Mouse (Mus musculus) midbrain, embryonic 16.5 days (tissue): Measurements from ENCODE around the gene Mc1r. TPM values are rescaled to one million over a fixed set of nuclear protein-coding genes. Genes with fewer than 3 reads are reported as not detected.

ENCODE experiments used
- ATAC-seq: fragments of 200-750 bp; cut with Nextera tagmentation; 2 replicates; pipeline ENCODE4 v1.8.0; 2017; ENCODE audit warnings: moderate TSS enrichment
- H3K27ac ChIP-seq: fragments of 300-500 bp; sonication (generic); 2 replicates; pipeline ENCODE4 v1.5.1; 2014; ENCODE audit warnings: mild to moderate bottlenecking, low read length, mixed read lengths
- H3K27me3 ChIP-seq: fragments of 300-500 bp; sonication (generic); 2 replicates; pipeline ENCODE4 v1.6.1; 2014; ENCODE audit warnings: low read depth, low read length, mixed read lengths; ENCODE audit not compliant: control insufficient read depth, insufficient read depth
- H3K36me3 ChIP-seq: fragments of 300-500 bp; sonication (generic); 2 replicates; pipeline ENCODE4 v1.6.1; 2014; ENCODE audit warnings: mild to moderate bottlenecking, low read length, moderate library complexity, mixed read lengths; ENCODE audit not compliant: control insufficient read depth, insufficient read depth
- H3K4me1 ChIP-seq: fragments of 300-500 bp; sonication (generic); 2 replicates; pipeline ENCODE4 v1.6.1; 2014; ENCODE audit warnings: mild to moderate bottlenecking, low read length, mixed read lengths; ENCODE audit not compliant: control insufficient read depth, insufficient read depth
- H3K4me2 ChIP-seq: fragments of 300-500 bp; sonication (generic); 2 replicates; pipeline ENCODE4 v1.6.1; 2014; ENCODE audit warnings: mild to moderate bottlenecking, low read length, mixed read lengths
- H3K4me3 ChIP-seq: fragments of 300-500 bp; sonication (generic); 2 replicates; pipeline ENCODE4 v1.5.1; 2014; ENCODE audit warnings: low read depth, mild to moderate bottlenecking, low read length, moderate library complexity, mixed read lengths
- H3K9ac ChIP-seq: fragments of 300-500 bp; sonication (generic); 2 replicates; pipeline ENCODE4 v1.6.1; 2014; ENCODE audit warnings: low read depth, low read length, mixed read lengths
- H3K9me3 ChIP-seq: fragments of 300-500 bp; sonication (generic); replicated peaks from 2 replicates; pipeline ENCODE4 v1.6.1; 2014; ENCODE audit warnings: mild to moderate bottlenecking, low read length, mixed read lengths; ENCODE audit not compliant: control insufficient read depth, poor library complexity, severe bottlenecking
- WGBS: fragments of 180-500 bp; shearing (Covaris S2); extraction: QIAGEN DNeasy Blood & Tissue Kit; methylation state at CpG from one replicate; pipeline ENCODE4 v1.1.7; 2014; 5-methylcytosine and 5-hydroxymethylcytosine counted together
- polyA plus RNA-seq: library from polyadenylated mRNA; unstranded; fragments of >200 nt; fragmentation: Nextera tagmentation; extraction: Ambion mirVana; gene quantifications from 2 replicates; pipeline ENCODE4 v1.2.1, GENCODE M21; 2015

Mc1r gene
- polyA plus RNA-seq, result 0.08 and 0.11 TPM in 2 replicates

DNA sequence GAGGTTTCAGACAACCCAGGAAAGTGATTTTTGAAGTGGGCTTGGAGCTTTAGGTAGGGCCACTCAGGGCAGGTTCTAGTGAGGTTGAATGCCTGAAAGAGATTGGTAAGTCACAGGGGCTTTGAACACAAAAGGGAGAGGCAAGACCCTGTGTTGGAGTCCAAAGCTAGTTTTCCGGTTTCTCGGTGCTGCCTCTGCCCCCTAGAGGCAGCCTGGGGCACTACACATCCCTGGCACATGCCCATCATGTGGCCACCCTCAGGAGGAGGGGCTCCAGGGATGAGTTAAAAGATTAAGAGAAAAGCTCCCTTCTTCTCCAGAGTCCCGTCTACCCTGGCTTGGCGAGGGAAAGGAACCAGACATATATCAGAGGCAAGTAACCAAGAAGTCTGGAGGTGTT, at the start of gene Mc1r:
Gene Mc1r (plus strand): TSS at position 322 of the 400 bp plus-strand sequence.
- H3K36me3 ChIP-seq, result peaks cover 16% of the 10 kb centered on the region
- H3K4me3 ChIP-seq, result no peak within 1 kb of the TSS
- no peaks in the 10 kb centered on the region for H3K27me3 ChIP-seq
- ATAC-seq, result no peak
- WGBS, result 1% methylated on average over 4 of the region's 4 CpGs
- no peak within 1 kb of the TSS for H3K9ac ChIP-seq
- H3K4me2 ChIP-seq, result no peak within 1 kb of the TSS
- peaks cover 24% of the 10 kb centered on the region for H3K4me1 ChIP-seq
- H3K27ac ChIP-seq, result no peak within 1 kb of the TSS
- no peaks in the 10 kb centered on the region for H3K9me3 ChIP-seq

DNA sequence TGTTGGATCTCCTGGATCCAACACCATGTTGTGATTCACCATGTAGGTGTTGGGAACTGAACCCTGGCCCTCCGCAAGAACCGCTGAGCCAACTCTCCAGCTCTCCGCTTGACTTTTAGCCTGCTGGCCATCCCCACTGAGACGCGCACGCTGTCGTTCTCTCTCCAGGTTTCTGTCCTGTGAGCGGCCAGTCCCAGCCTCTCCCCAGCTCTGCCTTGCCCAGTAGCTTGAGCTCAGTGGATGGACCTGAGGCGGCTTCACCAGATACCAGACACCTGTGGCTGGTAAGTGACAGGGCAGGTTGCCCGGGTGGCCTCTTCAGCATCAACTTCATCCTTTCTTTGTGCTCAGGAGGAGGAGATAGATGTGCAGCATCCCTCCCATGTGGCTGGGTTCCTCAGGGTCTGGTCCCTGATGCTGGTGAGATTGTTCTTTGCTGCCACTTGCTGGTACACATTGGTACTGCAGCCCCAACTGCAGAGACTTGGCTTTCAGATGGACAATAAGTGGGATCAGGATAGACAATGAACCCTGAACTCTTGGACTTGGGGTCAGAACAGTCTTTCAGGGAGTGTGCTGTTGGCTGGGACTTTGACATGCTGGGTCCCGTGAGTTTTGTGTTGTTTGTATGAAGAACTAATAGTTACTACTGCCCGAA, 45.7 kb upstream of the Mc1r start:
- H3K9ac ChIP-seq, result no peak overlapping the region

DNA sequence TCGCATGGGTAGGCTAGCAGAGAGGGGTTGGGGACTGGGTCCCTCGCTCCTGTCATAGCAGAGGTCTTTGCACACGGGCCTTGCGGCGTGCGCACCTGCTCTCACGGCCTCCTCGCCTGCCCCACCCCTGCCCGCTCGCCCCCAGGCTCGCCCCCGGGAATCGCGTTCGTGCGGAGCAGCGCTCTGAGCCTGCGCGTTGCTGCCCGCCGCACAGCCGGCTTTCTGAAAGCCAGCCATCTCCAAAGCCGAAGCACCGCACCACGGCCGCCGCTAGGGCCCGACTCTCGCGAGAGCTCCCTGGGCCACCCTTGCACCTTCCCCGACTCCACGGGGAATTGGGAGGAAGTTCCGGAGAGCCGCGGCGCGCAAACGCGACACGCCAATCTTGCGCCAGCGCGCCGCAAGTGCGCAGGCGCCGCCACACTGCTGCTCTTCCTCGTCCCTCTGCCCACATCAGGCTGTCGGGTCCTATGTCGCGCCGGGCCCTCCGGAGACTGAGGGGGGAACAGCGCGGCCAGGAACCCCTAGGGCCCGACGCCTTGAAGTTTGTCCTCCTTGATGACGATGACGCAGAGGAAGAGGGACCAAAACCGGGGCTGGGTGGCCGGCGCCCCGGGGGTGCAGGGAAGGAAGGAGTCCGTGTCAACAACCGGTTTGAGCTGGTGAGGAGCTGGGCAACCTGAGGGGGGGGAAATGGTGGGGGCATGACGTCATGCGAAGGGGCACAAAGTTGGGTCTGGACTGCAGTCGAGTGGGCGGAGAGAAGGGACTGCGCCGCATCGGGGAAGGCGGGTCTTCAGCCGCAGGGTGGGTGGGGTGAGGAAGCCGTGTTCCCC, 33.3 kb upstream of the Mc1r start, which contains the start of gene Tcf25:
Gene Tcf25 (plus strand): TSS at position 351 of the 836 bp plus-strand sequence.
- Histone ChIP-seq H3K27ac (peak within 1 kb of the TSS; percentile 85), H3K9ac (peak within 1 kb of the TSS; percentile 90), H3K4me2 (peak within 1 kb of the TSS; percentile 67), H3K9me3 (no peaks in the 10 kb centered on the region), H3K36me3 (peaks cover 9% of the 10 kb centered on the region), H3K4me3 (peak within 1 kb of the TSS; percentile 76), H3K4me1 (peaks cover 17% of the 10 kb centered on the region), H3K27me3 (no peaks in the 10 kb centered on the region)
- under 1% methylated on average over 75 of the region's 75 CpGs for WGBS
- peak; percentile 95 for ATAC-seq

More for the DNA sequence above, 45.7 kb upstream of the Mc1r start:
- ATAC-seq, result peak; percentile 64; the same call in 1 of the 2 replicates
- no peak overlapping the region for H3K4me2 ChIP-seq
- H3K27me3 ChIP-seq, result no peaks in the 10 kb centered on the region
- no peak overlapping the region for H3K4me3 ChIP-seq
- H3K36me3 ChIP-seq, result peaks cover 32% of the 10 kb centered on the region
- no peaks in the 10 kb centered on the region for H3K4me1 ChIP-seq
- 38% methylated on average over 12 of the region's 12 CpGs for WGBS
- H3K9me3 ChIP-seq, result no peaks in the 10 kb centered on the region
- H3K27ac ChIP-seq, result peak overlapping the region; percentile 51

DNA sequence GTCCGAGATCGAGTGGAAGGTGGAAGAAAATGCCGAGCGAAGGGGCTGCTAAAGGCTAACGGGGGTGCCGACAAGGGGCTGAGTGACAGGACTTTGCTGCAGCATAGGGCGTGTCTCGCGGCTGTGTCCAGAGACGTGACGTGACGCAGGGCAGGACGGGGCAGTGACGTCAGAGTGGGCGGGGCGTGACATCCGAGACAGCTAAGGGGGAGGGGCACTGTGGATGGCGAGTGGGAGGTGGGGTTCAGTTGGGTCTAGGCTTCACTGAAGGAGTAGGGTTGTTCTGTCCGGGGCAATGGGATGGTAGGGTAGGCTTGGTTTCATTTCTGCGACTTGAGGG, 32.7 kb upstream of the Mc1r start:
- 0% methylated on average over 16 of the region's 20 CpGs for WGBS
- peak overlapping the region; percentile 90 for H3K9ac ChIP-seq
- peak overlapping the region; percentile 67 for H3K4me2 ChIP-seq
- peak overlapping the region; percentile 85 for H3K27ac ChIP-seq
- H3K9me3 ChIP-seq, result no peaks in the 10 kb centered on the region
- peaks cover 5% of the 10 kb centered on the region for H3K36me3 ChIP-seq
- H3K27me3 ChIP-seq, result no peaks in the 10 kb centered on the region
- H3K4me1 ChIP-seq, result peaks cover 17% of the 10 kb centered on the region
- ATAC-seq, result peak; percentile 69
- peak overlapping the region; percentile 76 for H3K4me3 ChIP-seq

DNA sequence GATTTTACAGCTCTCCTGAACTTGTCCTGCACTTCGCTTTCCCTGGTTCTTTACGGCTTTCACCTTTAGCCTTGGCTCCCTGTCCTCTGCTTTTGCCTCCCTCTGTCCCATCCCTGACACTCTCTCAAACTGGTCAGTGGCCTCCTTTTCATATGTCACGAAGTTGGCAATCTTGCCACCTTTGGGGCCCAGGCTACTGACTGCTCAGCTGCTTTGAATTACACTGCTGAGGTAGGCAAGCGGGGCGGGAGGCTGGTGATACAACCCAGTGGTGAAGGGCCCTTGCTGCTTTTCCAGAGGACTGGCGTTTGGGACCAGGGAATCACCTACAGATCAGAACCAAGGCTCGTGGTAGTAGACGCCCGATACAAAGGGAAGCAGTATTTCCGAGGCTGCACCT, 31.2 kb upstream of the Mc1r start:
- peaks cover 17% of the 10 kb centered on the region for H3K4me1 ChIP-seq
- ATAC-seq, result no peak
- H3K27me3 ChIP-seq, result no peaks in the 10 kb centered on the region
- no peak overlapping the region for H3K9ac ChIP-seq
- H3K27ac ChIP-seq, result no peak overlapping the region
- WGBS, result 81% methylated on average over 10 of the region's 10 CpGs
- no peak overlapping the region for H3K4me3 ChIP-seq
- H3K4me2 ChIP-seq, result no peak overlapping the region
- no peaks in the 10 kb centered on the region; the same call in 1 of the 2 replicates for H3K36me3 ChIP-seq
- no peaks in the 10 kb centered on the region for H3K9me3 ChIP-seq

DNA sequence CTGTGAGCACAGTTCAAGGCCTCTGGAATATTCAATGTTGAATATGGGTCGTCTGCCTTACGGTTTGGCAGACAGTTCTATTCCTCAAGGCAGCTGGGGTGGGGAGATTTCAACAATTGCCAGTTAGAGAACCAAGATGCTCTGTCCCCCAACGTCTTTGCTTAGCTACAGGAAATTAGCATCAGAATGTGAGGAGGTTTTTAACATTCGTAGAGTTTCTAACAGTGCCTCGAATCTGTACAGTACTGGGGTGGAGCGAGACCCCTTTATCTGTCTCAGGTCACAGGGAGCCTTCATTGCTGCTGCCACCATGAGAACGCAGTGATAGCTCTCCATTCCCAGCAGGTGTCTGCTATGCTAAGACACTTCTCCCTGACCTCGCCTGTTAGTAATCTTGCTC, 30.8 kb upstream of the Mc1r start:
- no peak for ATAC-seq
- no peak overlapping the region for H3K4me3 ChIP-seq
- H3K27ac ChIP-seq, result peak overlapping the region; percentile 22; the same call in 1 of the 2 replicates
- H3K4me2 ChIP-seq, result no peak overlapping the region
- H3K4me1 ChIP-seq, result peaks cover 17% of the 10 kb centered on the region
- WGBS, result 58% methylated on average over 8 of the region's 8 CpGs
- no peaks in the 10 kb centered on the region for H3K9me3 ChIP-seq
- H3K27me3 ChIP-seq, result no peaks in the 10 kb centered on the region
- peaks cover 1% of the 10 kb centered on the region; the same call in 1 of the 2 replicates for H3K36me3 ChIP-seq
- 0 out of 2 replicates have a peak overlapping the region, but pooled peaks have one; percentile 14 for H3K9ac ChIP-seq

DNA sequence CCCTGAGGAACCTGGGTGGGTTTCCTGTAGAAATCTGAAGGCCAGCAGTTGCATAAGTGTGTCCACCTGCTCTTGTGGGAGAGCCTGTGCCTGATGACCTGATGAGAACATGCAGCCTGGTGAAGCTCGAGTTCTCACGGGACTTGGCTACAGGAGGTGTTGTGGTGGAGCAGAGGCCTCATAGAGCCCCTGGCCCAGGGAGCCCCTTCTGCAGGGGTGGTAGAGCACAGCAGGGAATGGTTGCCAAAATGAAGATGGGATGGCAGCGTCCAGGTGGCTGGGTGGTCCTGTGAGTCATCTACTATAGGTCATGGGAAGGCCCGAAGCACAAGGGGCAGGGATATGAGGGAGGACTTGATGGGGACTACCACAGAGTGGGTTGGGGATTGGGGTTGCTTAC, 25.2 kb upstream of the Mc1r start:
- ATAC-seq, result no peak

DNA sequence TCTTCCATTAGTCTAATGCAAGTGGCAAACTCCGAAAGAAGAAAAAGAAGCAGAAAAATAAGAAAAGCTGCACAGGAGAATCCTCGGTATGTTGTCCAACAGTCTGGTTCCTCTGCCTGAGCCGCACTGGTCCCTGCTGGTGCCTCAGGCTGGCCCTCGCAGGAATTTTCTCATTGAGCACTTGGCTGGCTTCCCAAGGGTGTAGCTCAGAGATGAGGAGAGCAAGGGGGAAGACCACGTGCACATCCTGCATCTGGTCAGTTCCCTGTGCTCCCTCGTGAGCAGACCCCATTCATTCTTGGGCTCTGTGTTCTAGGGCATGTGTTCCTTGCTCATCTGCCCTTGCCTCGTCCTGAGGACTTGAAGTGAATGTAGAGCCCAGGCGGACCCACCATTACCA, 24.4 kb upstream of the Mc1r start:
- Histone ChIP-seq H3K4me1 (no peaks in the 10 kb centered on the region), H3K4me3 (no peak overlapping the region), H3K27me3 (no peaks in the 10 kb centered on the region), H3K9me3 (no peaks in the 10 kb centered on the region), H3K27ac (no peak overlapping the region), H3K36me3 (peaks cover 47% of the 10 kb centered on the region), H3K9ac (no peak overlapping the region), H3K4me2 (no peak overlapping the region)
- WGBS, result 92% methylated on average over 8 of the region's 8 CpGs
- no peak for ATAC-seq

More for the DNA sequence above, 25.2 kb upstream of the Mc1r start:
- H3K27ac ChIP-seq, result no peak overlapping the region
- H3K9me3 ChIP-seq, result no peaks in the 10 kb centered on the region
- H3K9ac ChIP-seq, result no peak overlapping the region
- H3K4me1 ChIP-seq, result no peaks in the 10 kb centered on the region
- no peak overlapping the region for H3K4me3 ChIP-seq
- 98% methylated on average over 4 of the region's 4 CpGs for WGBS
- peaks cover 41% of the 10 kb centered on the region for H3K36me3 ChIP-seq
- H3K27me3 ChIP-seq, result no peaks in the 10 kb centered on the region
- no peak overlapping the region for H3K4me2 ChIP-seq
